Mouse (Mus musculus) urinary bladder, adult 2 months (tissue): ENCODE results near the gene Upp2. TPM values are rescaled to one million over a fixed set of nuclear protein-coding genes. Genes with fewer than 3 reads are reported as not detected.

Source experiments
- DNase-seq: peaks from one replicate; pipeline ENCODE4 v3.0.0; 2022; ENCODE audit warnings: low spot score
- polyA plus RNA-seq: library from polyadenylated mRNA; depleted of rRNA; stranded (reverse); fragments of >200 nt; gene quantifications from 2 replicates; pipeline ENCODE4 v1.2.3, GENCODE M21; 2012

Gene Upp2
- polyA plus RNA-seq, 1 experiment: 14.9 TPM

DNA sequence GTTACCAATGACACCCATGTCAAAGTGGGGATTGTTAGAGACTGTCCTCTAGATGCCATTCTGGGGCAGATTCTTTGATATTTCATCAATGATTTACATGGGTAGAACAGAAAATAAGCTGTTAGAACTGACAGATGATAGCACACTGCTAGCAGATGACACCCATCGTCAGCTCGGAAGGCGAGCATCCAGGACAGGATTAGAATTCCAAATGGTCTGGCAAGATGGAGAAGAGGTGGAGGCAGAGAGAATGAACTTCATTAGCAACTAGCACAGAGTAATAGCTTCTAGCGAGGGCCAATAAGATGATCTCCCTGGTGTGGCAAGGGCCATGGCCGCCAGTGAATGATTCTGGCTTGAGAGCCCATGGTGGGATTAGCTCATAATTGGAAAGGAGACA is 48.7 kb downstream of the Upp2 start:
- DNase-seq: no peak

DNA sequence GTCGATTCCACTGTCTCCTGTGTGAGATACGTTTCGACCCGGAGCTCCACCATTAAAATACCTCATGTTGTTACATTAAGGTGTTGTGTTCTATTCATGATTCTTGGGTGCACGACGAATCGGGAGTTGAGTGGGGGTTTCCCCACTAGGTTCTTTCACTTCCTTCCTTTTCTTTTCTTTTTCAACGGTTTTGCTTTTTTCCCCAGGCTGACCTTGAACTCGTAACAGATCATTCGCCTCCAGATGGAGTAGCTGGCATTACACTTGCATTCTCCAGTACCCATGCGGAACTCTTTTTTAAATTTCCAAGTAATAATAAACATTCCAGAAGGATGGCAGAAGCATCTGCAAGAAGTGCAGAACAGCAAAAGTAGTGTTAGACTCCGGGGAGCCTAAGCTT is 58.1 kb downstream of the Upp2 start:
- DNase-seq: no peak

DNA sequence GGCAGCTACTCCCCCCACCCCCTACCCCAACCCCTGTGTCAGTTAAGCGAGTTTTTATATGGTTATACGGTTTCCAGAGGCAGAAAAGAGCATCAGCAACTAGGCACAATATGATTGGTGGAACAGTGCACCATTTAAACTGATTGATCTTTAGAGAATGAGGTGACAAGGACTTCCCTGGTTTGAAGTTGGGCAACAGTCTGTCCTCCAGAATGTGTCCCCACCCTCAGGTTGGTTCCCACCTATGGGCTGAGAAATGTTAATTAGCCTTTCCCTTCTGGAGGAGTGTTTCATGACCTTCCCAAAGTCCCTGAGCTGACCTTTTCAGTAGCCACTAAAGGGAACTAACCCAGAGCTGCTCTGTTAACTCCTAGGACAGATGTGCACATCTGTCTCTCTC is 58.6 kb downstream of the Upp2 start:
- DNase-seq: no peak

DNA sequence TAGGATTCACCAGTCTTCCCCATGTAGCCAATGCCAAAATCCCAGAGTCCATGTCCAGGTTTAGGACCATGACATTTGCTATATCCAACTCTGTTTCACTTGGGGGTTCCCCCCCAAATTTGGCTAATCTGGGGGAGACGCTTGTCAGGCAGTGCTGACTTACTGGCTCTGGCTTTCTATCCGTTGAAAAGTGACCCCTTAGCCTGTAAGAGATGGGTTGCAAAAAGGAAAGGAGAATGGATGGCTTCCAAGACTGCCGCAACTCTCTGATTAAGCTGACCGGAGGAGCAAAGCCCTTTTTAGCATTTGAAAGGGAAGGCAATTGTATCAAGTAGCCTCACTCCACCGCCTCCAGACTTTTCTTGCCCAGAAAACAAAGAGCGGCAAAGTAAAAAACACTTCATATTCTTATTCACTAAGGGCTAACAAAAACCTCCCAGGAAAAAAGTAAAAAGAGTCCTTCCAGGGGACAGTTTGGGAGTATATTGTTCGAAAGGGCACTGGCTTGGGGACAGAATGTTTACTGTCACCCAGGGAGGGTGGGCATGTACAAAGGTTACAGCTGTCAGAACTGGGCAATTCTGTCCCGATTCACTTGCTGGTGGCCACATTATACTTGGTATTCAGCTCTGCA is 59.2 kb downstream of the Upp2 start:
- DNase-seq: no peak

DNA sequence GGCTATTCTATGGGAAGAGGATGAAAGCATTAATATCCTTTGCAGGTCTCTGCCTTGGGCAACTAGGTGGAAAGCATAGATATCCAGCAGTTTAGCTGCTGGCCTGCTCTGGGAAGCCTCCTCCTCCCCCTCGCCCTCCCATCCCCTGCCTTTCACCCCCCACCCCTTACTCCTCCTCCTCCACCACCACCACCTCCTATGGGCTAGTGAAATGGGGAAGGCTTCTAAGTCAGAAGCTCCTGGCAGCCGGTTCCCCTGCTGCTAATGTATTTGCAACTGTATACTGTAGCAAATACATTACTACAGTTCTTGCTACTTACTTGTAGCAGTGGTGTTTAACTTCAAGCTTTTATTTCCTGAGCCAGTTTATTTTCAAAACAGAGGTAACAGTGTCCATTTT is 60.9 kb downstream of the Upp2 start:
- DNase-seq: no peak

DNA sequence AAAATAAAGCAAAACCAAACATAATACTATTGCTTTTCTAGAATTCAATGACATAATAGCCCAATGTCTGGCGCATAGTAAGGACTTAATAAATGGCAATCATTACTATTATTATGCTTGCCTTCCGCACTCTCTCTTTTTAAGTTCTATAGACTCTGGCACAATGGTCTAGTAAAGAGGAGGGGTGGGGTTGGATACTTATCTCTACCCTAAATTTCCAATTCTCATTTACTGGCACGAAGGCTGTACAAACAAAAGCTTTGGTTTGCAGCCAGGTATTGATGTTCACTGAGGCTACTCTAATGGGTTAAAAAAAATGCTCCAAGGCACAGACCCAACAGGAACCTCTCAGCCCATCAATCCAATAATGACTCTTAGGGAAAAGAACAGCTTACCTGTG is 61.9 kb downstream of the Upp2 start:
- no peak for DNase-seq

DNA sequence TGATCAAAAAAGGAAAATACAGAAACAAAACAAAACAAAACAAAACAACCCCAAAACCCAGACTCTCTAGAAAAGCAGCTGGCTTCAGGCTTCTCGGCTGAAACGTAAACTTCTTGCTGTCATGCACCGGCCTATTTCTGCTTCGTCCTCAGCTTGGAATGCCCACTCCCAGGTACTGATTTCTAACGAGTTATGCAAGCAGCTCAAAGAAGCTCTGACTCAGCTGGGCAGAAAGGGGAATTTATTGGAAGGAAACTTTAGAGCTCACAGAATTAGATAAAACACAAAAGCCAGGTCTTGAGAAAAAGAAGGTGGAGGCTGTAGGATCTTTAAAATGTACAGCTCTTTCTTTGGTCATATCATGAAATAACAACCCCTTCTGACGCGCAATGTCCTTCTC is 62.3 kb downstream of the Upp2 start:
- DNase-seq: no peak

DNA sequence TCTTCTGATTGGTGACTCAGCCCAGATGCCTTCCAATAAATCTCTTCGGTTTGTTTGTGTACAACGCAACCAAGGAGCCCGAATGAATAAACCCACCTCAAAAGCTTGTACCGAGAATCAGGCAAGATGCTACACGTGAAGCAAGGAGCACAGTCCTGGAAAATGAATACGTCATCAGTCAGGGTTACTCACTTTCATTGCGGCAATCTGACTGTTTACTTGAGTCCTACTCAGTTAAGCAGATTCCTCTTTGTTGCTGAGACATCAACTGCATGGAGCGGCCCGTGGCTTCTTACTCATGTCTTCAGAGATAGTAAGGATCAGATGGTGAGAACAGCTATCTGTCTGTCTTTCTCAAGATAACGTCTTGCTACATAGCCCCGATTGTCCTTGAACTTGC is 66.7 kb downstream of the Upp2 start:
- no peak for DNase-seq

DNA sequence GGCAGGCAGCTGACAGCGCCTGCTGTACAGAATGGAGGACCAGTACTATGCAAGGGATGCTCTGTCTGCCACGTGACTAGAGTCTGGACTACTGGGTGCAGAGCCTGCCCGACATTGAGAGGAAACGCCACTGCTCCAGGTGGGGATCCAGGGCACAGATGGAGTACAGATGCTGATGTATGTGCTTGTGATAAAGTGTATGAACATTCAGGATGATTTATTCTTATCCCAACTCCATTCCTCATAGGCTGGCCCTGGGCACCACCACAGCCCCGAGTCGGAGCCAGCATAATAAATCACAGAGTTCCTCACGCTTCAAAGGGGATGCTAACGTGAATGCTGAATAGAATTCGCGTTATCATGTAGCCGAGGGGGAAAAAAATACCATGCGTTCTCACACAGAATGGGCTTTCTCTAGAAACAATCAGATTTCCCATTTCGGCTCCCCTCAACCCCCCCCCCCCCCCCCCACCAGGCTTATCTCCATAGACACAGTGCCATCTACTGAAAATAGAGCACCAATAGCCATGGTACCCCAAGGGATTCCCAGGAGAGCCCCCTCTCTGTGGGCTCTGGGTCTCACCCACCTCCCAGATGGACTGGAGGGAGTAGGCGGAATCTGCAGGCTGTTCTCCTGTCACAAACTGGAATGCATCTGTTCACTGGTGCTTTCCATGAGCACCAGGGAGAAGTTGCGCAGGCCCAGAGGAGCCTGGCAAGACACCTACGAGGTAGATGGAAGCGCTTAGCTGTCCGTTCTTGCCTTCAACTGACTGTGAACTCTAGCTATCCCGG is 74.9 kb downstream of the Upp2 start:
- DNase-seq: no peak

DNA sequence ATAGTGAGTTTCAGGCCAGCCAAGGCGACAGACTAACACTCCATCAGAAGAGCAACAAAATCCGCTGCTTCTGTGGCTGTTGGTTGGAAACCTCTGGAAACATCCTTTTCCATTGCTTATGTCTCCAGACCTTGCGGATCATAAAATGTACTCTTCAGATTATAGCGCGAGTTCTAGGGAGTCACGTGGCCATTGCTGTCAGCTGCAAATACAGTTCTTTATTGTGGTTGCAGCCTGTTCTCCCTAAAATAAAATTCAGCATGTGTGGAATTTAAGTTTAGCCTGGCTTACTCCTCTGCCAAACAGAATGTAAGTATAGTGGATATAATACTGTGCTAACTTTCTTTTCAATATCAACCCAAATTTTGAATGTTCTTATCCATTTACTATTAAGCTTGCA is 78.6 kb downstream of the Upp2 start:
- DNase-seq: no peak

DNA sequence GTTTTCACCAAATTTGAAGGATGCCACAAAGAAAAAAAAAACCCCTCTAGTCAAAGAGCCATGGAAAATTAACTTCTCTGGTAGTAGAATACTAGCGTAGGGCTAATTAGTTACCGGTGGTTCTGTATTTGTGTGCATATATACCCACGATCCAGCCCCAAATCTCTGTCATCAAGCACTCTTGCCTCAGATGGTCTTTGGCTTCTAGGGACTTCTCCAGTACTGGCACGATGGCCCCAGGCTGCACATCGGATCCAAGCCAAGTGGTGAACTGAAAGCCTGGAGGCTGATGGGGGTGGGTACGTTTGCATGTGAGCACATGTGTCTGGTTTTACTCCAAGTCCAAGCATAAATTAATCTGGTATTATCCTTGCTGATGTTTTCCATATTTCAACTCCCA is 88.1 kb downstream of the Upp2 start:
- DNase-seq: no peak

DNA sequence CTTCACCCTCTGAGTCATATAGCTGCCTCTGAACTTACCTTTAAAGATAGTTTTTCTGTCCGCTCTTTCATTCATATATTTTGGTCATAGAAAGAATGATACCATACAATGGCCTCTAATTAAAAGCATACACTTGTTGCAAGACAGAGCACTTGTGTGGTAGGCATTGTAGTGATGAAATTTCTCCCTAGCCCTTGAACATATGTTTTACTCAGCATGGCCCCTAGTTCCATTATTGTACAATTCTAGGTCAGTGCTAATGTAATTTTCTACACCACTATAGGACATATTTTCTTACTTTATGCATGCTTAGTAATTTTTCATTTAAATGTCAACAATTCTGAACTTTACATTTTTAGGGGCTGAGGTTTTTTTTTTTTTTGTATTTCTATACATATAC is 89.9 kb downstream of the Upp2 start:
- no peak for DNase-seq

DNA sequence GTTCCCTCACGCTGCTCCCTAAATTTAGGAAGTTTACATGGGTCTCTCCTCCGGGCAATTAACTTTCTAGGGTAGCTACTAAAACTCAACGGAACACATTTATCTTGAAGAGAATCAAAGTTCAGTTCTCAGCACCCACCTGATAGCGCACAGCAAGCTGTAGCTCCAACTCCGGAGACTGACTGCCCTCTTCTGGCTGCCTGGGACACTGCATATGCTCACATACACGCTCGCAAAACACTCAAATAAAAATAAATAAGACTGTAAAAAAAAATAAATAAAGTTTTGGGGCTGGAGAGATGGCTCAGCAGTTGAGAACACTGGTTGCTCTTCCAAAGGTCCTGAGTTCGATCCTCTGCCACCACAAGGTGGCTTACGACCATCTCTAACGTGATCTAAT is 90.8 kb downstream of the Upp2 start:
- DNase-seq: no peak

DNA sequence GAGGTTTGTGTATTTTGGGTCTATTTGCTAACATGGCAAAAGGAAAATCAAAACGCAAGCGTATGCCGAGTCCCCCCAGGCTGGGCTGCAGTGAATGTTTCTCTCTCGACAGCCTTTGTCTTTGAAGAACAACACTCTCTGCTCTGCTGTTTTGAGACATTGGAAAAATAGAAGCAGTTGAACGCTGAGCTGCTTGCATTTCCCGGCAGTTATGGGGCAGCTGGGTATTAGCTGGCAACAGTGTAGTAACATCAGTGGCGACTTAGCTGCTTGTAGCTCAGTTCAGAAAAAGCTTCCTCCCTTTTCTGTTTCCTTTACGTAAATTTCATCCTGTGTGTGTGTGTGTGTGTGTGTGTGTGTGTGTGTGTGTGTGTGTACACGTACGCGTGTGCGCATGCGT is 93.5 kb downstream of the Upp2 start:
- DNase-seq: no peak

DNA sequence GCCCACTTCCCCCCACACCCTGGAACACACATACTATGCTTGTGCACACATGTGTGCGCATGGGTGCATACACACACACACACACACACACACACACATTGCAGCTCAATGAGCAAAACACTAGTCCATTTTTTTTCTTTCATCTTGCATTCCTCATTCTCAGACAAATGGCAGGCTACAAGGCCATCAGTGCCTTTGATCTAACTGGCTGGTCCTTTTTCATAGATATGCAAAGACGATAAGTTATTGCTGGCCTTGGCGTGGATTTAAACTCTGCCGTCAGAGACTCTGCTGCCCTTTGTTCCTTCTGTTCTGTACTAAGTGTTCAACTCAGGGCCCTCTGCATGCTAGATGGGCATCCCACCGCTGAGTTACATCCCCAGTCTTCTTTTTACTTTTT is 94.0 kb downstream of the Upp2 start:
- DNase-seq: no peak

DNA sequence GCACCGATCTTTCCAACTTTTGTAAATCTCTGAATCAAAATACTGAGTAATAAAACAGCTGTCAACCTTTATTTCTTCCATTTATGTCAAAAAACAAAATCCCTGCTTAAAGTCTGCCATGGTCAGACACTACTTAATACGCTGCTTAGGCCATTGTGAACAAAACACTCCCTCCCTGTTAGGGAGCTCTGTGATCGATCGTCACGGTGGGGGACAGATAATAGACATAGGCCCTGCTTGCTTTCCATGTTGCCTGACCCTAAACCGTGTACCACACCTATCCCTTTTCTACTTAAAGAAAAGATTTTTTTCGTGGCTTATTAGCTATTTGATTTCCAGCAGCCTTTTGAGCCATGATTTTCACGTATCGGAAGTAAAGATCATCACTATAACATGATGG is 95.6 kb downstream of the Upp2 start:
- DNase-seq: no peak

DNA sequence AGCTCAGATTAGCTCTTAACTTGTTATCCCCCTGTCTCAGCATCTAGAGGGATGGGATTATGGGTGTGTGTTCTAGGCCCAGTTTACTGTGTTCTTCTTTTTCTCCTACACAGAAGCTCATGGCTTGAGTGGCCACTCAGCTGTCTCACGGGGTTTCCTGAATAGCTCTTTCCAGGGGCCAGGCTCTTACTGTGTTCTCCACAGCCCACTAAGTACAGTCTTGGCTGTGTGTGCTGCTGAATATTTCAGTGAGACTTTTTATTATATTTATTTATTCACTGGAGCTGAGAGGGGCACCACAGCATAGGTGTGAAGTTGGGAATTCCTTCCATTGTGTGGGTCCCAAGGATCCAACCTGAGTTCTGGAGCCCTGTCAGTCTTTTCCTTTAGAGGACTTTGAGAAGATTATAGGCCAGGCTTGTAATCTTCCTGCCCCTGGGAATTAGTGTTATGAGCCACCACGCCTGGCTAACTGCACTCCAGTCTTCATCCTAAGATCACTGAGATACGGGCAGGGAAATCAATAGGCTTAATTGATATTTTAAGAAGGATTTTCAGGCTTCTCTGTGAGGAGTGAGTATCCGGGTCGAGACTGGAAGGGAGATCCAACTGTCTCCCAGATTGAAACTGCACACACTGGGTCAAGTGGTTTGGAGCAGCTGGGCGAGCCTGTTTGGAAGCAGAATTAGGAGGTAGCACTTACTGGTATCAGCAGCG is 96.5 kb downstream of the Upp2 start:
- no peak for DNase-seq

DNA sequence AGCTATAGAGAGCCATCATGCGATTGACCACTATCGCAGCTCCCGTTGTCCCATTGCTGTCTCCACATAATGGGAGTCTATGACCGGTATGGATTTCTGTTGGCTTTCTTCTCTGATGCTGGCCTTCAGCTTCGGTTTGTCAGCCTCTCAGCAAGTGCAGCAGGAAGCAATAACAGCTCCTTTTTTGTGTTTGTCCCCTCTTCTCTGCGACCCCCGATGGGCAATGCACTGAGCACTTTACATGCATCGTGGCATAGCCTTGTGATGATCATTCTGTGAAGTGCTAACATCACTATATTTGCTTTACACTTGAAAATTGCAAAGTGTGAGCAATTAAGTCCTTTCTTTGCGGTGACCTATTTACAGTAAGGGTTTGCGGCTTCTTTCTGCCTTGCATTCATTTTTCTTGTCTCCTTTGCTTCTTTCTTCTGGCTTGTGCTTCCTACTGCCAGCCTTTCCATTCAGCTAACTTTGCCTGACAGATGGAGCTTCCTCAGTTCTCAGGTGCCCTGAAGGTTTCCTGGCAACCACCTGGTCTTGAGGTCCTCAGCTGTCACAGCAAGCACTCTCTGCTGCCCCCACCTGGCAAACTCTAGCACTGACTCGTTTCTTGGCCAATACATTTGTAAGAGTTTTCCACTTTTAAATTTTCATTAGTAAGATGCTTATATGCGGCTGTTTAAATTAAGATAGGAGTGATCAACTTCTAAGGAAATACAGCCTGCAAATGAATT is 98.2 kb downstream of the Upp2 start:
- DNase-seq: peak; percentile 44

DNA sequence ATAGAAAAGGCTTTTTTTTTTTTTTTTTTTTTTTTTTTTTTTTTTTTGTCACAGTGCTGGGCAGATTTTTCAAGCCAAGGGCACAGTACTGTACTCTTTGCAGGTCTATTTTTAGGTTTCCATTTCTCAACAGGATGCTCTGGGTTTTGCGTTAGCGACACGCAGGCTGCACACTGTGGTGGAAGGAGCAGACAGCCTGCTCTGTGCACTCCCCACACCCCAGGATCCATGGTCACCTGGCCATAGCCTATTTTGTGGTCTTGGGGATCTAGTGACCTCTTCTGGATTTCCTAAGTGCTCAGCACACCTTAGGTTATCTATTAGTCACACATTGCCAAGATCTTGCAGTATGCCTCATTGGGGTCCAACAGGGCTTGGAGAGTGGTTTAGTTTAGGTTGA is 100.2 kb downstream of the Upp2 start:
- no peak for DNase-seq

DNA sequence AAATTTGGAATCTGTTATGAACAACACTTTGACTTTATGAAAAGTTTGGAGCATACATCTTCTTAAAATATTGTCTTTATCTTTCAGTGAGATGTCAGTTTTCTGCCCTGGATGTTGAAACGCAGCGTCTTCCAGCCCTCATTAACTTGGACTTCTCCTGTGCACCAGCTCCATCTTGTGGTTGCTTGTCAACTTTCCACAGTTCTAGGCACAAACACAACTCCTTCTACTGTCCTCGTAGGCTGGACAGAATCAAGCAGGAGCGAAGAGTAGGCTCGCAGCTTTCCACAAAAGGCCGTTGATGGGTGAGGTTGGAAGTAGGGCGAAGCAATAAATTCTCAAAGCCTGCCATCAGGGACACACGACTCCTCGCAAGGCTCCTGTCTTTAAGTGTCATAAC is 100.9 kb downstream of the Upp2 start:
- DNase-seq: no peak

DNA sequence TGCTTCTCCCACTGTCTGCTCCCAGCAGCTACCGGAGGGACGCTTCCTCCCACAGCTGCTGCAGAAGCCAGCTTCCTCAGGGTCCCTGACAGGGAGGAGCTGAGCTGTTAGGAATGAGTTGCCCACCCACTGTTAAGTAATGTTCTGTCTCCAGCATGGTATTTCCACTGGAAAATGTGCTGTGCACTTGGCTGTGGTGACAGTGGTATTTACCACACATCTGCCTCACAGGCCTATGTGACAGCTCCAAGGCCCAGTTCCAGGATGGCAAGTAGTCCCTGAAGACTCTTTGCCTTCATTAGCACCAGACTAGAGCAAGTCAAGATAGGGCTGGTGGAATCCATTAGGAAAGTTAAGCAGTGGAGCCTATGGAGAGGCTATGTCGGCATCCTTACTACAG is 102.0 kb downstream of the Upp2 start:
- no peak for DNase-seq

DNA sequence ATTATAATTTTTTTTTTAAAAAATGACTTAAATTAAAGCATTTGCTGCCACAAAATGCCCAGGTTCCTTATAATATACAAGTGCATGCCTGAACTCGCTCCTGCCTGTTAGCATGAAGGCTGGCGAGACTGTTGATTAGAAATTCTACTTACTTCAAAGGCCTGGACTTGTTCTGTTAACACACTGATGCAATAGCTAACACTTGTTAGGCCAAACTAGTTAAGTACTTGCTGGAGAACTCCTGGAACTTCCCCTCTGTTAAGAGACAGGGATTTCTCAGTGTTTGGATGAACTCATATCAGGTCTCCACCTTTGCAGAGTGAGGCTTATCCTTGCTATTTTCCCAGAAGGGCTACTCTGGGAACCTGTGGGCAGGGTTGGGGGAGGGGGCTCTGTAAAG is 105.4 kb downstream of the Upp2 start:
- DNase-seq: no peak

DNA sequence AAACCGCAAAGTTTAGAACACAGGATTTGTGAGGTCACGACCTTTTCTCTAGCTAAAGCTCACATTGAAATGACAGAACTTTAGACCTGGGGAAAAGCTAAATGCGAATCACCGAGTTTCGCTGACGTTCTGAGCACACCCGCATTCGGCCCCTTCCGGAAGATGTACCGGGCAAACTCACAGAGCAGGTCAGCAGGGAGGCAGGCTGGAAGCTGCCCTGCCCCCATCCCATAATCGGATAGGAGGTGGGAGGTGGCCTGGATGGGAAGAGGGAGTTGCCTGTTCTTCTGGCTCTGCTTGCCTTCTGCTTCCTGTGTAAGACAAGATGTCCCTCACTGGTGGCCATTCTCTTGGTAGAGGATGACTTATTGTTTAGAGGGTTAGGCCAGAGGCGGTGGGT is 112.9 kb downstream of the Upp2 start:
- no peak for DNase-seq
